Mouse (Mus musculus) spleen, adult 12 weeks (tissue): ENCODE data around the gene AI467606.
"Not testable (repeated sequence)": the region's sequence is repeated elsewhere in the genome, so short reads cannot be mapped to it uniquely, and the experiment has no call there.

Source experiments
- DNase-seq: peaks from one replicate; pipeline ENCODE4 v3.0.0; 2022; ENCODE audit warnings: low spot score

Gene AI467606

GRCm38 (mm10) chr7:127091114-127091896 is at the start of gene AI467606:
Gene AI467606 (plus strand): TSS chr7:127091359.
- peak; percentile 88 for DNase-seq

DNA sequence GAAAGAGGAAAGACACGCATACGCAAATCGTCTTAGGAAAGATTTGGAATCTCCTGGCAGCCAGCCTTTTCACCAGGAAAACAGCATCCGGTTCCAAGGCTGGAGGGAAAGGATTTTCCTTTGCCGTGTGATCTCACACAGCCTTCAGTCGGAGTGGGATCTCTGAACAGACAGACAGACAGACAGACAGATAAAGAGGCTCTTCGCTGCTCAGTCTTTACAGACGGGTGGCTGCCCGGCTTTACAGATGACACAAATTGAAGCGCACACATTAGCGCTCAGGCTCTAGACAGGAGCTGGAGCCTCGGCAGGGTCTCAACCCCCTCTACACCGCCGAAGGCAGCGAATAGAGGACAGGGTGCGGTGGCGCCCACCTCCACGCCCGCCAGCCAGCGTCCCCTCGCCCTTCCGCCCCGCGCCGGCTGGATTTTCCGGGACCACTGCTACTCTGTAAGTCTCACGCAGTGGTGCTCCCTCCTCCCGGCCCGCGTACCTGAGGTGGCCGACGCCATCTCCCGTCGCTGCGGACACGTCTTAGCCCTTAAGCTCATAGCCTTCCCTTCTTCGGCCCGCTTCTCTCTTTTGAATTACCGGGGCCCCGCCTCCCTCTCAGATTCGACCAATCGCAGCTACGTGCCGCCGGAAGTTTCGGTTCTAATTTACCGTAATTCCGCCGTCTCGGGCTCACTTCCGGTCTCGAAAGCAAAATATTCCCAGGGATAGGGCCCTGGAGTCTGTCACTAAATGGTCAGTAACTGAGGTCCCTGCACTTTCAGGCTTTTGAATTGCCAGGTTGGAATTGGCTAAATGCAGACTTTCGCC is 49.1 kb upstream of the AI467606 start, which contains the start of gene Kif22:
Kif22 (minus strand) TSS at position 621 of the 822 bp plus-strand sequence.
- peak; percentile 81 for DNase-seq

- no peak for DNase-seq
These were observed 36.1 kb upstream of the AI467606 start for GRCm38 (mm10) chr7:127055026-127055585.

GRCm38 (mm10) chr7:127065538-127065937 is 25.6 kb upstream of the AI467606 start:
- no peak for DNase-seq

DNA sequence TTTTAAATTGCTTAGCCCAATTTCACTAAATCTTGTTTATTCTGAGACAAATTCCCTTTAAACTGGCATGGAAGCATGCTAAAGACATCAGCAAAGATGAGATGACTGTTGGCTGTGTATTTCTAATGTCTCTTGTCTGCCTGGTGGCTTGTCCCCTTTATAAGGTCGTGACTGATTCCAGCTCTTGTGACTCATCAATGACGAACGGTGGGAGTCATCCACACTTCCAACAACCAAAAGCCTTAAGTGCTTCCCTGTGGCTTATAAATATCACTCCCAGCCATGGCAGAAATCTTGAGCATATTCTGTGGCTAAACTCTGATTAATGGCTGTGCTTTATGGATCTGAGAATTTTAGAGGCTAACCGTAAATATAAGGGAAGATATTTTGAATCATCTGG is 24.8 kb upstream of the AI467606 start:
- no peak for DNase-seq

DNA sequence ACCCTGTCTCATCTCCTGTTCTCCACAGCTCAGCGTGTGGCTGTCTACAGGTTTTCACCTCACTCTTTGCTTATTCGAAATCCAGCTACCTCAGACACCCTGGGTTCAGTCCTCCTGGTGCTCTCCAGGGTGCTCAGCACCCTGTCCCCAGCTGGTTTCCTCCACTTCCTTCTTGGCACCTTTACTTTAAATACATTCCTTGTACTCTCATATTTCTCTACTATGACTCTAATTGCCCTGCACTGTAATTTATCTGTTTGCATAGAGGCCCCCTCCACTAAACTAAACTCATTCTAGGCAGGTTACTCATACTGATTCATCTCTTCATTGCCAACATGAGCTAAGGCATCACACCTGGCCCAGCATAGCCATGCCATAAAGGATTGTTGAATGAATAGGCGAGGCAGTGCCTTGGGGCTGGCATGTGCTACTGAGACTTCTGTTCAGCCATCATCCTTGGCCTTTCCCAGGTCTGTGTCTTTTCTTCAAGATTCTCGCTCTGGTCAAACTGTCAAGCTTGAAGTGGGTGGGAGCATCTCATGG is 20.2 kb upstream of the AI467606 start:
- no peak for DNase-seq

- DNase-seq, result no peak
These were observed 17.9 kb upstream of the AI467606 start for GRCm38 (mm10) chr7:127073221-127073620.

- no peak for DNase-seq
These were observed 15.0 kb upstream of the AI467606 start for GRCm38 (mm10) chr7:127076188-127076587.

DNA sequence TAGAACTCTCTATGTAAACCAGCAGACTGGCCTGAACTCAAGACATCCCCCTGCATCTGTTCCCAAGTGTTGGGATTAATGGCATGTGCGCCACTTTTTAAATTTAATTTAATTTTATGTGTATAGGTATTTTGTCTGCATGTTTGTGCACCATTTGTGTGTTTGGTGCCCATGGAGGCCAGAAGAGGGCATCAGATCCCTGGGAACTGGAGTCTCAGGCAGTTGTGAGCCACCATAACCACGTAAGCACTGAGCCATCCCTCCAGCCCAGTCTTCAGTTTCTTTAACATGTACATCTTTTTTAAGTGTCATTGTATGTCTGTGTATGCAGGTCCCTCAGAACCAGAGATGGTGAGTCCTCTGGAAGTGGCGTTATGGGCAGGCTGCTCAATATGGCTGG is 13.5 kb upstream of the AI467606 start:
- no peak for DNase-seq

- no peak for DNase-seq
These were observed 11.1 kb upstream of the AI467606 start for GRCm38 (mm10) chr7:127080045-127080444.

DNA sequence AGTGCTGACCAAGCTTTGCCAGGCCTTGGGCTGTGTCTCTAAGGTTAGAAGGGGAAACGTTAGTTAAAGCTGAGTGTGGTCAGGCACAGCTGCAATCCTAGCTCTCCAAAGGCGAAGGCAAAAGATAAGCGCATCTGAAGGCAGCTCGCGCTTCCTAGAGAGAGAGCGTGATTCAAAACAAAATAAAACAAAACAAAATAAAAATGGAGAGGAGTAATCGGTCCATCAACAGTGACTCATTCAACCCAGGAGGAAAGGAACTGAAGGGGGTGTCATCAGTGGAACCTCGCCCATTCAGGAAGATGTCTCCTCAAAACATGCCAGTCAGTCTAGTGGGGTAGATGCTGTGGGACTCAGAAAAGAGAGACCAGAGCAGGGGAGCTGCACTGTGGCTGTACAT is 8.9 kb upstream of the AI467606 start:
- no peak for DNase-seq

- no peak for DNase-seq
These were observed 8.2 kb upstream of the AI467606 start for GRCm38 (mm10) chr7:127082995-127083394.

DNA sequence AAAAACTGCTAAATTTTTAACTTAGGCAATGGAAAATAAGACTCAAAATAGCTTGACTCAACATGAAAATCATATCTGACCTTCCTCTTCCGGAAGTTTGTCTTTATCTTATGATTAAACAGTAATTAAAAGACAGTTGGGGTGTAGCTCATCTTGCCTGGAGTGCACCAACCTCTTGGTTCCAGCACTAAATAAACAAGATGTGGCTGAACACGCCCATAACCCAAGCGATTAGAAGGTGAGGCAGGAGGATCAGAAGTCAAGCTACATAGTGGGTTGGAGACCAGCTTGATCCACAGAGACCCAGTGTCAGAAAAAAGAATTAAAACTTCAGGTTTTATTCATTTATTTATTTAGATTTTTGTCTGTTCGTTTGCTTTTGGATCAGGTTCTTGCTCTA is 7.5 kb upstream of the AI467606 start:
- DNase-seq, result no peak

DNA sequence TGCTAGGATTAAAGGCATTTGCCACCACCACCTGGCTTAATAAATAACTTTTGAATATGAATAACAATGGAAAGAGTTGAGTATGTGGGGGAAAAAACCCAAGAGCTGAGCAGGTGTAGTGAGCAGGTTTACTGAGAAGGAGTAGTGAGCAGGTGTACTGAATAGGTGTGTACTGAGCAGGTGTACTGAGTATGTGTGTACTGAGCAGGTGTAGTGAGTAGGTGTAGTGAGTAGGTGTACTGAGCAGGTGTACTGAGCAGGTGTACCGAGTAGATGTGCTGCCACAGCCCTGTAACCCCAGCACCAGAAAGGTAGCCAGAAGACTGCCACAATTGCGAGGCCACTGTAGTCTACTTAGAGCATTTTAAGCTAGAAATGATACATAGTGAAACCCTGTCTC is 6.4 kb upstream of the AI467606 start:
- no peak for DNase-seq

DNA sequence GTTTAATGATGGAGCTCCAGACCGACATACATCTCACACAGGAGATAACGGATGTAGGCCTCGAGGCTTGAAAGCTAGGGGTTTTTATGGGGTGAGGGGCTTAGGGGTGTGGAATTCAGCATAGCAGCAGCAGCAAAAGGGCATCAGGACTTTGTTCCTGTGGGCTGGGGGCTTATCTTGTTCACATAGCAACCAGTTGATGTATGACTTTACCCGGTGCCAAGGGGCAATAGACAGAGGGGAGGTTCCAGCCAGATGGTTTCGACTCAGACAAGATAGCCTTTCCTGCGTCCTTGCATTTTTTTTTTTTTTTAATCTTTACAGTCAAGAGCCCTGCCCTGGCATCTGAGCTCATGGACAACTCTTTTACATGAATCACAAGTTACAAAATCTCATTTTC is 5.4 kb upstream of the AI467606 start:
- DNase-seq, result peak; percentile 48

- not testable (repeated sequence) for DNase-seq
These were observed 3.7 kb upstream of the AI467606 start, which contains the start of gene Zg16 for GRCm38 (mm10) chr7:127087278-127088010. Gene Zg16 (minus strand): TSS chr7:127087328.

GRCm38 (mm10) chr7:127088083-127088482 is 3.1 kb upstream of the AI467606 start:
- no peak for DNase-seq

- peak; percentile 58 for DNase-seq
These were observed 2.0 kb upstream of the AI467606 start for GRCm38 (mm10) chr7:127088901-127089845.

DNA sequence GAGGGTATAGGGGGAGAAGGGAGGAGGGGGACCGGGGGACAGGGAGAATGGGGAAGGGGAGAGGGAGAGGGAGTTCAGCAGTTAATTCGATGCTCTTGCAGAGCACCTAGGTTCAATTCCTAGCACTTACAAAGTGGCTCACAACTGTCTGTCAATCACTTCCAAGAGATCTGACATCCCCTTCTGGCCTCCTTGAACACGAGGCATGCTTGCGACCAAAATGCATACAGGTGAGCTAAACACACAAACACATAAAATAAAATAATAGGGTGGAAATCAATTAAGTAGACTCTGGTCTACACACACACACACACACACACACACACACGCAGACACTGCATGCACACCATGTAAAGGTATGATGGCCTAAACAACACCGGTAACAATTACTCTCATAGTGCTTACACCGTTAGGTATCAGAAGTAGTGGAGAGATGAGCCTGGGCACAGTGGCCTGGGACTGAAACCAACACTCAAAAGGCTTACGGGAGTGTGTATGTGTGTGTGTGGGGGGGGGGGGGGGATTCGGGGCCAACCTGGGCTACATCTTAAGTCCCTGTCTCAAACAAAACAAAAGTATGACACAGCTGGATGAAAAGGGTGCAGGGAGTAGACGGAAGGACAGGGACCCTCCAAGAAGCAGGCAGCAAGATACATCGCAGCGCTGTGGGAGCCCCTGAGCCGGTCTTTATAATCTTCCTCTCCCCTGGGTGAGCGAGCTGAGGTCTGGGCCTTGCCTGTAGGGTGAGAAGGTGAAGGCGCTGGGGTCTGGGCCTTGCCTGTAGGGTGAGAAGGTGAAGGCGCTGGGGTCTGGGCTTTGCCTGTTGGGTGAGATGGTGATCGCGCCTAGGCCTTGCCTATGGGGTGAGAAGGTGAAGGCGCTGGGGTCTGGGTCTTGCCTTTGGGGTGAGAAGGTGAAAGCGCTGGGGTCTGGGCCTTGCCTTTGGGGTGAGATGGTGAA is 725 bp upstream of the AI467606 start:
- no peak for DNase-seq
